8 mouse cellular contexts compared by ENCODE assay signal in the genomic region with DNA sequence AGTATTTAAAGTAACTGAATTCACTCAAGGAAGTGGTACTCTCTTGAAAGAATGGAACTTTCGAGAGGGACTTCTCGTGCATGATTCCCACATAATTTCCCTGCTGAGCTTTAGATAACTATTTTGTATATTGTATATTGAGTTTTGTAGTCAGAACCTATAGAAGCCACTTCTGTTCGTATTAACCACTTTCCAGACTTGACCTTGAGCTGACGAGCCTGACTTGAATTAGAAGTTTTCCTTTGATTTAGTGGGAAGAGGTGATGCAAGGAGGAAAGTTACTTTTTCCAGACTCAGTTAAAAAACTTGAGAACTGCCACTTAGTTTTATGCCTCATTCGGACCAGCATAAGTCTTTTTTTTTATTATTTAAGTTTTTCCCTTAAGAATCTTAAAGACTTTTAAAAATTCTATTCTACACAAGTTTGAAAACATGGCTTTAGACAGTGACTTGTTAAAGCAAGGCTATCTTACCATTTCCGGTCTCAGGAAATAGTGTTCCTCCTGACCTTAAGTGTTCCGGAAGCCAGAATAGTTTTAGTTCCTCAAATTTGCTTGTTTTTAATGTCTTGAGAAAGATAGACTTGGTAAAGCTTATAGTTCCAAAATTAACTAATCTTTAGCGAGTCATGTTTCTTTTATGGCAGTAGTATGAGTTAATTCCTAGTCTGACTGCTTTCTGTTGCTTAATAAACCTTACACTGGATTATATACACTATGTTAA. TPM values are rescaled to one million over a fixed set of nuclear protein-coding genes. Genes with fewer than 3 reads are reported as not detected.
A peak's percentile ranks its signal among the peaks of the same experiment; 100 is the strongest.
DNase-seq lines count a peak whose midpoint lies in the region; ATAC-seq and TF ChIP-seq lines count a peak whose summit lies in the region.

No protein-coding gene starts in this region.

- no peak for TF ChIP-seq CTCF in bone marrow macrophage, adult 2 months (IDR thresholded peaks at IDR 0.05; ENCODE audit: low read depth, low read length)

- H3K9me3 ChIP-seq in kidney, embryonic 14.5 days (ENCODE audit: control insufficient read depth, low read length): no peaks in the 10 kb centered on the region
- no peaks in the 10 kb centered on the region for H3K9me3 ChIP-seq in hindbrain, embryonic 16.5 days (ENCODE audit: control insufficient read depth, low read length)
- no peaks in the 10 kb centered on the region for H3K9me3 ChIP-seq in midbrain, embryonic 15.5 days

- peaks cover 9% of the 10 kb centered on the region; the same call in 1 of the 2 replicates for H3K4me1 ChIP-seq in kidney, embryonic 14.5 days (ENCODE audit: control insufficient read depth, insufficient read depth, low read length)
- peaks cover 22% of the 10 kb centered on the region for H3K4me1 ChIP-seq in bone marrow macrophage, adult 2 months (ENCODE audit: control insufficient read depth, insufficient read depth, low read length)
- H3K4me1 ChIP-seq in hindbrain, embryonic 16.5 days (ENCODE audit: control insufficient read depth, insufficient read depth, low read depth, low read length): peaks cover 28% of the 10 kb centered on the region
- peaks cover 58% of the 10 kb centered on the region for H3K4me1 ChIP-seq in midbrain, embryonic 15.5 days

- no peak for ATAC-seq in kidney, embryonic 14.5 days (ENCODE audit: low FRiP score, low TSS enrichment)
- ATAC-seq in hindbrain, embryonic 16.5 days: no peak
- ATAC-seq in midbrain, embryonic 15.5 days (replicated peaks): no peak

- H3K27ac ChIP-seq in kidney, embryonic 14.5 days (ENCODE audit: low read depth, low read length): no peak overlapping the region
- peak overlapping the region; percentile 88 for H3K27ac ChIP-seq in bone marrow macrophage, adult 2 months (ENCODE audit: insufficient read depth, low read depth, low read length)
- H3K27ac ChIP-seq in hindbrain, embryonic 16.5 days (ENCODE audit: low read depth, low read length): no peak overlapping the region
- H3K27ac ChIP-seq in midbrain, embryonic 15.5 days: no peak overlapping the region

- H3K9ac ChIP-seq in kidney, embryonic 14.5 days (ENCODE audit: low read depth, low read length): no peak overlapping the region
- no peak overlapping the region for H3K9ac ChIP-seq in hindbrain, embryonic 16.5 days (ENCODE audit: low read depth, low read length)
- H3K9ac ChIP-seq in midbrain, embryonic 15.5 days: no peak overlapping the region

- H3K4me3 ChIP-seq in kidney, embryonic 14.5 days (ENCODE audit: low read length): peak overlapping the region; percentile 11
- peak overlapping the region; percentile 59 for H3K4me3 ChIP-seq in bone marrow macrophage, adult 2 months (ENCODE audit: insufficient read depth, low read length)
- peak overlapping the region; percentile 94; the same call in 1 of the 2 replicates for H3K4me3 ChIP-seq in hindbrain, embryonic 16.5 days (ENCODE audit: low read length)
- peak overlapping the region; percentile 81 for H3K4me3 ChIP-seq in midbrain, embryonic 15.5 days

- no peaks in the 10 kb centered on the region for H3K27me3 ChIP-seq in kidney, embryonic 14.5 days (ENCODE audit: control insufficient read depth, insufficient read depth, low read length)
- H3K27me3 ChIP-seq in hindbrain, embryonic 16.5 days (replicated peaks; ENCODE audit: control insufficient read depth, insufficient read depth, low read length): no peaks in the 10 kb centered on the region
- H3K27me3 ChIP-seq in midbrain, embryonic 15.5 days (replicated peaks): no peaks in the 10 kb centered on the region

- WGBS in kidney, embryonic 14.5 days: 69% methylated on average over 8 of the region's 8 CpGs
- WGBS in hindbrain, embryonic 16.5 days: 75% methylated on average over 8 of the region's 8 CpGs
- 80% methylated on average over 8 of the region's 8 CpGs for WGBS in midbrain, embryonic 15.5 days

- no peak for DNase-seq in kidney, postnatal 14 days
- no peak for DNase-seq in frontal cortex, postnatal 36 days (ENCODE audit: low spot score in 2 of 2)
- DNase-seq in gastrocnemius, postnatal 10 days: no peak
- no peak for DNase-seq in thymus, adult 18-20 months

- no peak for TF ChIP-seq POLR2A in bone marrow macrophage, adult 2 months (IDR thresholded peaks at IDR 0.05; ENCODE audit: borderline replicate concordance, low read depth, low read length)

- peak overlapping the region; percentile 84 for H3K4me2 ChIP-seq in kidney, embryonic 14.5 days (replicated peaks; ENCODE audit: low read depth, low read length)
- H3K4me2 ChIP-seq in hindbrain, embryonic 16.5 days (ENCODE audit: low read length): peak overlapping the region; percentile 79
- H3K4me2 ChIP-seq in midbrain, embryonic 15.5 days: peak overlapping the region; percentile 78

- H3K36me3 ChIP-seq in kidney, embryonic 14.5 days (ENCODE audit: control insufficient read depth, insufficient read depth, low read length): no peaks in the 10 kb centered on the region
- H3K36me3 ChIP-seq in hindbrain, embryonic 16.5 days (ENCODE audit: control insufficient read depth, insufficient read depth, low read length): no peaks in the 10 kb centered on the region
- no peaks in the 10 kb centered on the region for H3K36me3 ChIP-seq in midbrain, embryonic 15.5 days (replicated peaks)

RNA-seq across cellular contexts. Expression of gene Gm21985, which starts 1.6 kb away (rescaled TPM):
- not detected in 2 replicates for polyA plus RNA-seq in kidney, embryonic 14.5 days (2014; fragmentation: Nextera tagmentation; extraction: Ambion mirVana)
- not detected in 2 replicates for polyA plus RNA-seq in bone marrow macrophage, adult 2 months (2012; ENCODE audit: insufficient read depth, insufficient read length, missing spikeins)
- polyA plus RNA-seq in hindbrain, embryonic 16.5 days (2015; fragmentation: Nextera tagmentation; extraction: Ambion mirVana): not detected in 2 replicates
- polyA plus RNA-seq in midbrain, embryonic 15.5 days (2015; fragmentation: Nextera tagmentation; extraction: Ambion mirVana): not detected in 2 replicates
- total RNA-seq in gastrocnemius, postnatal 10 days (2021): under 1 TPM in 1 of 2 experiments, not detected in 1; 0.18 TPM

RNA-seq across cellular contexts. Expression of gene Slc12a6, which starts 2.1 kb away (rescaled TPM):
- polyA plus RNA-seq in kidney, embryonic 14.5 days (2014; fragmentation: Nextera tagmentation; extraction: Ambion mirVana): 6.6 and 12.7 TPM in 2 replicates
- polyA plus RNA-seq in bone marrow macrophage, adult 2 months (2012; ENCODE audit: insufficient read depth, insufficient read length, missing spikeins): 101 and 110 TPM in 2 replicates
- polyA plus RNA-seq in hindbrain, embryonic 16.5 days (2015; fragmentation: Nextera tagmentation; extraction: Ambion mirVana): 14.7 and 17.5 TPM in 2 replicates
- 19.4 and 21.2 TPM in 2 replicates for polyA plus RNA-seq in midbrain, embryonic 15.5 days (2015; fragmentation: Nextera tagmentation; extraction: Ambion mirVana)
- 10 to 100 TPM; 27.0 to 33.3 TPM for total RNA-seq in gastrocnemius, postnatal 10 days (2021)

RNA-seq across cellular contexts. Expression of gene Nop10, which starts 6.0 kb away (rescaled TPM):
- 225 and 322 TPM in 2 replicates for polyA plus RNA-seq in kidney, embryonic 14.5 days (2014; fragmentation: Nextera tagmentation; extraction: Ambion mirVana)
- 52.6 and 58.5 TPM in 2 replicates for polyA plus RNA-seq in bone marrow macrophage, adult 2 months (2012; ENCODE audit: insufficient read depth, insufficient read length, missing spikeins)
- 165 and 189 TPM in 2 replicates for polyA plus RNA-seq in hindbrain, embryonic 16.5 days (2015; fragmentation: Nextera tagmentation; extraction: Ambion mirVana)
- polyA plus RNA-seq in midbrain, embryonic 15.5 days (2015; fragmentation: Nextera tagmentation; extraction: Ambion mirVana): 153 and 158 TPM in 2 replicates
- total RNA-seq in gastrocnemius, postnatal 10 days (2021): 10 to 100 TPM; 56.0 to 60.4 TPM

RNA-seq across cellular contexts. Expression of gene Nutm1, which starts 8.6 kb away (rescaled TPM):
- polyA plus RNA-seq in kidney, embryonic 14.5 days (2014; fragmentation: Nextera tagmentation; extraction: Ambion mirVana): 0.04 and 0.07 TPM in 2 replicates
- polyA plus RNA-seq in bone marrow macrophage, adult 2 months (2012; ENCODE audit: insufficient read depth, insufficient read length, missing spikeins): not detected in 2 replicates
- 0.04 TPM in 1 of 2 replicates, not detected in the other for polyA plus RNA-seq in hindbrain, embryonic 16.5 days (2015; fragmentation: Nextera tagmentation; extraction: Ambion mirVana)
- polyA plus RNA-seq in midbrain, embryonic 15.5 days (2015; fragmentation: Nextera tagmentation; extraction: Ambion mirVana): not detected in 2 replicates
- total RNA-seq in gastrocnemius, postnatal 10 days (2021): not detected

RNA-seq across cellular contexts. Expression of gene Lpcat4, which starts 28.4 kb away (rescaled TPM):
- 17.1 and 24.3 TPM in 2 replicates for polyA plus RNA-seq in kidney, embryonic 14.5 days (2014; fragmentation: Nextera tagmentation; extraction: Ambion mirVana)
- polyA plus RNA-seq in bone marrow macrophage, adult 2 months (2012; ENCODE audit: insufficient read depth, insufficient read length, missing spikeins): 5.0 and 5.5 TPM in 2 replicates
- 28.5 and 32.4 TPM in 2 replicates for polyA plus RNA-seq in hindbrain, embryonic 16.5 days (2015; fragmentation: Nextera tagmentation; extraction: Ambion mirVana)
- polyA plus RNA-seq in midbrain, embryonic 15.5 days (2015; fragmentation: Nextera tagmentation; extraction: Ambion mirVana): 21.9 and 26.0 TPM in 2 replicates
- total RNA-seq in gastrocnemius, postnatal 10 days (2021): 1 to 10 TPM; 3.0 to 5.3 TPM

Comparison
In these comparisons a context has a peak if more than half of its experiments do, and no peak if none do; other contexts are left out.
1. H3K4me3 ChIP-seq: peak in every context shown above with its lines; median percentile 94 in hindbrain, embryonic 16.5 days; 81 in midbrain, embryonic 15.5 days; 59 in bone marrow macrophage, adult 2 months; 11 in kidney, embryonic 14.5 days.